Mouse (Mus musculus) heart, adult 11 months (tissue): ENCODE data around the gene Myom1.

Experiments
- DNase-seq: peaks from one replicate; pipeline ENCODE4 v3.0.0; 2022

Myom1 gene

GRCm38 (mm10) chr17:70991706-70992625, 10.5 kb upstream of the Myom1 start:
- peak; percentile 90 for DNase-seq

- peak; percentile 91 for DNase-seq
Observed at GRCm38 (mm10) chr17:70992662-70993061, 9.8 kb upstream of the Myom1 start.

- DNase-seq = peak; percentile 96
Observed at GRCm38 (mm10) chr17:70993385-70993807, 9.0 kb upstream of the Myom1 start.

GRCm38 (mm10) chr17:70994671-70995070, 7.8 kb upstream of the Myom1 start:
- DNase-seq = peak; percentile 90

GRCm38 (mm10) chr17:70995551-70995950, 6.9 kb upstream of the Myom1 start:
- peak; percentile 89 for DNase-seq

GRCm38 (mm10) chr17:70997836-70998235, 4.6 kb upstream of the Myom1 start:
- no peak for DNase-seq

- peak; percentile 90 for DNase-seq
Observed at GRCm38 (mm10) chr17:70998400-70998975, 3.9 kb upstream of the Myom1 start.

- DNase-seq = peak; percentile 85
Observed at GRCm38 (mm10) chr17:70999187-70999586, 3.2 kb upstream of the Myom1 start.

- DNase-seq = peak; percentile 72
Observed at GRCm38 (mm10) chr17:71000255-71000654, 2.2 kb upstream of the Myom1 start.

- no peak for DNase-seq
Observed at GRCm38 (mm10) chr17:71001067-71001466, 1.4 kb upstream of the Myom1 start.

- DNase-seq = no peak
Observed at GRCm38 (mm10) chr17:71001699-71002080, 743 bp upstream of the Myom1 start.

- DNase-seq = no peak
Observed at GRCm38 (mm10) chr17:71002744-71003094, 286 bp downstream of the Myom1 start, which contains the start of gene Myl12a. TSS of gene Myl12a (minus strand) at chr17:71002878.

GRCm38 (mm10) chr17:71003112-71003511, 679 bp downstream of the Myom1 start:
- no peak for DNase-seq

GRCm38 (mm10) chr17:71003721-71004120, 1.3 kb downstream of the Myom1 start:
- no peak for DNase-seq

GRCm38 (mm10) chr17:71004186-71004960, 1.9 kb downstream of the Myom1 start:
- DNase-seq = peak; percentile 97

- peak; percentile 35 for DNase-seq
Observed at GRCm38 (mm10) chr17:71006976-71007375, 4.5 kb downstream of the Myom1 start.

- DNase-seq = no peak
Observed at GRCm38 (mm10) chr17:71008676-71009075, 6.2 kb downstream of the Myom1 start.

GRCm38 (mm10) chr17:71009751-71010150, 7.3 kb downstream of the Myom1 start:
- peak; percentile 72 for DNase-seq

- peak; percentile 61 for DNase-seq
Observed at GRCm38 (mm10) chr17:71010646-71011242, 8.3 kb downstream of the Myom1 start.

- DNase-seq = peak; percentile 78
Observed at GRCm38 (mm10) chr17:71011931-71012662, 9.7 kb downstream of the Myom1 start.

GRCm38 (mm10) chr17:71013105-71013504, 10.7 kb downstream of the Myom1 start:
- DNase-seq = peak; percentile 67

GRCm38 (mm10) chr17:71014911-71015310, 12.5 kb downstream of the Myom1 start:
- DNase-seq = peak; percentile 90
